Mouse (Mus musculus) MEL (cell line): ENCODE measurements at regions not wholly inside any gene's neighbourhood (a gene's known extent, or its start where the extent isn't known, plus 50 kb on each side); places are given as distances from the start of the nearest gene placed in this dataset.

Source experiments
- DNase-seq: peaks from one replicate; pipeline ENCODE4 v3.0.0; 2011; ENCODE audit warnings: low read depth, low spot score
- H3K27ac ChIP-seq: 2 replicates; pipeline ENCODE4 v1.5.1; 2012; ENCODE audit warnings: low read depth, mild to moderate bottlenecking, control low read depth, low read length, moderate library complexity; ENCODE audit not compliant: control insufficient read depth
- H3K27me3 ChIP-seq, 2 experiments: fragments of 150-350 bp in 1 of 2; sonication (generic) in 1 of 2; 2 replicates each; pipeline ENCODE4 v1.6.1; 2012; ENCODE audit warnings: low read length in 2 of 2, mild to moderate bottlenecking in 2 of 2, improper control_type of control experiment in 1 of 2, moderate library complexity in 1 of 2; ENCODE audit not compliant: insufficient read depth in 2 of 2, control insufficient read depth in 1 of 2
- H3K36me3 ChIP-seq, 2 experiments: 2 replicates each; pipeline ENCODE4 v1.6.1; 2012 to 2014; ENCODE audit warnings: low read length in 2 of 2, improper control_type of control experiment in 1 of 2, inconsistent platforms in 1 of 2, mild to moderate bottlenecking in 1 of 2; ENCODE audit not compliant: insufficient read depth in 2 of 2, control insufficient read depth in 1 of 2
- H3K4me1 ChIP-seq, 2 experiments: fragments of 150-350 bp in 1 of 2; sonication (generic) in 1 of 2; 2 replicates each; pipeline ENCODE4 v1.6.1; 2012; ENCODE audit warnings: low read length in 2 of 2, improper control_type of control experiment in 1 of 2, mild to moderate bottlenecking in 1 of 2; ENCODE audit not compliant: insufficient read depth in 2 of 2, control insufficient read depth in 1 of 2
- H3K4me3 ChIP-seq, 2 experiments: fragments of 150-350 bp in 1 of 2; sonication (generic) in 1 of 2; 2 replicates each; pipeline ENCODE4 v1.5.1; 2012; ENCODE audit warnings: low read depth in 2 of 2, low read length in 2 of 2, mild to moderate bottlenecking in 2 of 2, moderate library complexity in 2 of 2, control low read depth in 1 of 2, improper control_type of control experiment in 1 of 2; ENCODE audit not compliant: control insufficient read depth in 1 of 2, insufficient read depth in 1 of 2
- H3K79me2 ChIP-seq: 2 replicates; pipeline ENCODE4 v1.6.1; 2012; ENCODE audit warnings: mild to moderate bottlenecking, low read length, moderate library complexity; ENCODE audit not compliant: control insufficient read depth, poor library complexity, insufficient read depth
- H3K9ac ChIP-seq: 2 replicates; pipeline ENCODE4 v1.6.1; 2012; ENCODE audit warnings: low read depth, mild to moderate bottlenecking, control low read depth, low read length, moderate library complexity; ENCODE audit not compliant: control insufficient read depth, poor library complexity, severe bottlenecking
- H3K9me3 ChIP-seq: fragments of 150-350 bp; sonication (generic); replicated peaks from 2 replicates; pipeline ENCODE4 v1.6.1; 2012; ENCODE audit warnings: mild to moderate bottlenecking, low read length, improper control_type of control experiment, moderate library complexity; ENCODE audit not compliant: insufficient read depth
- CTCF ChIP-seq, 3 experiments: IDR thresholded peaks in 2 of 3; conservative IDR thresholded peaks in 1 of 3; 2 replicates each; pipeline ENCODE4 v1.5.1; 2011 to 2012; ENCODE audit warnings: low read length in 3 of 3, low read depth in 2 of 3, mild to moderate bottlenecking in 2 of 3, improper control_type of control experiment in 1 of 3, inconsistent platforms in 1 of 3, mixed read lengths in 1 of 3, moderate library complexity in 1 of 3; ENCODE audit not compliant: control insufficient read depth in 1 of 3, insufficient read depth in 1 of 3, poor library complexity in 1 of 3, severe bottlenecking in 1 of 3
- E2F4 ChIP-seq: IDR thresholded peaks from 2 replicates; pipeline ENCODE4 v1.6.1; 2011; ENCODE audit warnings: low read depth, low read length, improper control_type of control experiment, borderline replicate concordance
- ELF1 ChIP-seq: IDR thresholded peaks from 2 replicates; pipeline ENCODE4 v1.6.1; 2014; ENCODE audit warnings: low read depth, mild to moderate bottlenecking, inconsistent platforms, low read length, improper control_type of control experiment, moderate library complexity
- EP300 ChIP-seq, 2 experiments: IDR thresholded peaks; 2 replicates each; pipeline ENCODE4 v1.6.1; 2011; ENCODE audit warnings: improper control_type of control experiment in 2 of 2, low read length in 2 of 2, low read depth in 1 of 2, mild to moderate bottlenecking in 1 of 2
- GATA1 ChIP-seq: IDR thresholded peaks from 2 replicates; pipeline ENCODE4 v1.6.1; 2011; ENCODE audit warnings: low read depth, low read length, improper control_type of control experiment
- MAFK ChIP-seq: IDR thresholded peaks from 2 replicates; pipeline ENCODE4 v1.6.1; 2011; ENCODE audit warnings: low read depth, mild to moderate bottlenecking, low read length, improper control_type of control experiment, borderline replicate concordance
- MAX ChIP-seq: IDR thresholded peaks from 2 replicates; pipeline ENCODE4 v1.6.1; 2011; ENCODE audit warnings: low read length, improper control_type of control experiment
- MEF2A ChIP-seq: IDR thresholded peaks from 2 replicates; pipeline ENCODE4 v1.6.1; 2014; ENCODE audit warnings: low read depth, mild to moderate bottlenecking, inconsistent platforms, low read length, improper control_type of control experiment; ENCODE audit not compliant: poor library complexity, insufficient replicate concordance, severe bottlenecking; ENCODE audit errors: extremely low read depth
- MYB ChIP-seq: IDR thresholded peaks from 2 replicates; pipeline ENCODE4 v1.6.1; 2011; ENCODE audit warnings: mild to moderate bottlenecking, low read depth, low read length, improper control_type of control experiment
- MYC ChIP-seq: IDR thresholded peaks from 2 replicates; pipeline ENCODE4 v1.6.1; 2011; ENCODE audit warnings: low read depth, mild to moderate bottlenecking, low read length, improper control_type of control experiment, moderate library complexity
- POLR2A ChIP-seq, 2 experiments: IDR thresholded peaks; 2 replicates each; pipeline ENCODE4 v1.6.1; 2011 to 2012; ENCODE audit warnings: low read length in 2 of 2, mild to moderate bottlenecking in 2 of 2, control low read depth in 1 of 2, improper control_type of control experiment in 1 of 2, low read depth in 1 of 2, moderate library complexity in 1 of 2; ENCODE audit not compliant: control insufficient read depth in 1 of 2, insufficient read depth in 1 of 2, poor library complexity in 1 of 2
- POLR2AphosphoS5 ChIP-seq: IDR thresholded peaks from 2 replicates; pipeline ENCODE4 v1.6.1; 2012; ENCODE audit warnings: low read depth, borderline replicate concordance, mild to moderate bottlenecking, inconsistent platforms, low read length, moderate library complexity, mixed read lengths
- RAD21 ChIP-seq: IDR thresholded peaks from 2 replicates; pipeline ENCODE4 v1.6.1; 2011; ENCODE audit warnings: mild to moderate bottlenecking, low read depth, low read length, improper control_type of control experiment
- RCOR1 ChIP-seq: IDR thresholded peaks from 2 replicates; pipeline ENCODE4 v1.6.1; 2012; ENCODE audit warnings: low read depth, mild to moderate bottlenecking, inconsistent platforms, low read length, improper control_type of control experiment
- TAL1 ChIP-seq: IDR thresholded peaks from 2 replicates; pipeline ENCODE4 v1.6.1; 2012; ENCODE audit warnings: mild to moderate bottlenecking, inconsistent platforms, low read length, moderate library complexity, mixed read lengths
- UBTF ChIP-seq: IDR thresholded peaks from 2 replicates; pipeline ENCODE4 v1.6.1; 2012; ENCODE audit warnings: low read depth, mild to moderate bottlenecking, inconsistent platforms, low read length, improper control_type of control experiment, moderate library complexity, borderline replicate concordance; ENCODE audit not compliant: insufficient read depth
- USF1 ChIP-seq: IDR thresholded peaks from 2 replicates; pipeline ENCODE4 v1.6.1; 2014; ENCODE audit warnings: low read depth, mild to moderate bottlenecking, inconsistent platforms, low read length, improper control_type of control experiment, moderate library complexity
- ZNF384 ChIP-seq: IDR thresholded peaks from 2 replicates; pipeline ENCODE4 v1.6.1; 2012; ENCODE audit warnings: low read depth, mild to moderate bottlenecking, inconsistent platforms, low read length, improper control_type of control experiment

- Histone ChIP-seq H3K4me3 (no peak overlapping the region), H3K9ac (no peak overlapping the region), H3K9me3 (no peaks in the 10 kb centered on the region), H3K27me3 (no peaks in the 10 kb centered on the region), H3K4me1 (no peaks in the 10 kb centered on the region), H3K27ac (no peak overlapping the region), H3K79me2 (no peaks in the 10 kb centered on the region), H3K36me3 (no peaks in the 10 kb centered on the region)
- no peak for TF ChIP-seq UBTF
- TF ChIP-seq TAL1 = no peak
- no peak for TF ChIP-seq MYC
- TF ChIP-seq POLR2AphosphoS5 = no peak
- no peak for DNase-seq
These were observed 133.3 kb upstream of the Cdh10 start for GRCm38 (mm10) chr15:18685439-18685838.

GRCm38 (mm10) chr15:18696680-18697284 is 122.0 kb upstream of the Cdh10 start:
- Histone ChIP-seq H3K36me3 (no peaks in the 10 kb centered on the region), H3K79me2 (no peaks in the 10 kb centered on the region), H3K4me3 (no peak overlapping the region), H3K27me3 (no peaks in the 10 kb centered on the region), H3K27ac (no peak overlapping the region), H3K9me3 (no peaks in the 10 kb centered on the region), H3K9ac (no peak overlapping the region), H3K4me1 (peaks cover 0 to 3% of the 10 kb centered on the region in 2 experiments; a peak in 1 of 4 replicates)
- TF ChIP-seq MYC (no peak), RAD21 (no peak), USF1 (no peak), EP300 (IDR thresholded peaks at IDR 0.05; ENCODE audit: low read depth in 1 of 2, low read length in 2 of 2) (peak in 1 of 2 experiments; percentile 56; a peak in 1 of 4 replicates), E2F4 (no peak), MEF2A (no peak), GATA1 (no peak), MAFK (peak; percentile 81; the same call in 1 of the 2 replicates), ELF1 (no peak), CTCF (IDR thresholded peaks at IDR 0.05 in 2 of 3, conservative IDR thresholded peaks at IDR 0.05 in 1 of 3; ENCODE audit: control insufficient read depth in 1 of 3, insufficient read depth in 1 of 3, low read depth in 2 of 3, low read length in 3 of 3, poor library complexity in 1 of 3, severe bottlenecking in 1 of 3) (peak in 1 of 3 experiments; percentile 9; a peak in 1 of 6 replicates), MAX (no peak), POLR2A (IDR thresholded peaks at IDR 0.05; ENCODE audit: control insufficient read depth in 1 of 2, insufficient read depth in 1 of 2, low read depth in 1 of 2, low read length in 2 of 2, poor library complexity in 1 of 2) (no peak), RCOR1 (no peak), ZNF384 (no peak), POLR2AphosphoS5 (no peak), MYB (no peak)
- peak; percentile 75 for DNase-seq
